Mouse (Mus musculus): ENCODE data around the gene Zfp622. TPM values are rescaled to one million over a fixed set of nuclear protein-coding genes. Genes with fewer than 3 reads are reported as not detected.
"Not testable (repeated sequence)": the region's sequence is repeated elsewhere in the genome, so short reads cannot be mapped to it uniquely, and the experiment has no call there.

Gene Zfp622
- polyA plus RNA-seq, 1 experiment from 2014 or later, result 20.9 TPM

- peaks cover 30% of the 10 kb centered on the region; the same call in 1 of the 2 replicates for H3K36me3 ChIP-seq (ENCODE audit: control insufficient read depth, insufficient read depth, low read length)
- 56% methylated on average over 8 of the region's 8 CpGs for WGBS
- no peak overlapping the region for H3K27ac ChIP-seq (ENCODE audit: low read length)
- no peaks in the 10 kb centered on the region for H3K27me3 ChIP-seq (ENCODE audit: control insufficient read depth, insufficient read depth, low read length)
- H3K4me1 ChIP-seq (ENCODE audit: control insufficient read depth, insufficient read depth, low read length), result no peaks in the 10 kb centered on the region
- ATAC-seq (ENCODE audit: insufficient read depth, low FRiP score), result no peak
- H3K4me3 ChIP-seq (replicated peaks; ENCODE audit: low read length), result no peak overlapping the region
- H3K4me2 ChIP-seq (ENCODE audit: low read depth, low read length), result no peak overlapping the region
- H3K9ac ChIP-seq (ENCODE audit: low read length), result no peak overlapping the region
- no peaks in the 10 kb centered on the region for H3K9me3 ChIP-seq (replicated peaks; ENCODE audit: control insufficient read depth, low read length)
These were observed 9.0 kb downstream of the Zfp622 start for GRCm38 (mm10) chr15:25992992-25993727.

GRCm38 (mm10) chr15:25995521-25995920, 11.4 kb downstream of the Zfp622 start:
- Histone ChIP-seq H3K9me3 (replicated peaks; ENCODE audit: control insufficient read depth, low read length) (no peaks in the 10 kb centered on the region), H3K4me1 (ENCODE audit: control insufficient read depth, insufficient read depth, low read length) (no peaks in the 10 kb centered on the region), H3K36me3 (ENCODE audit: control insufficient read depth, insufficient read depth, low read length) (peaks cover 26% of the 10 kb centered on the region; the same call in 1 of the 2 replicates), H3K9ac (ENCODE audit: low read length) (no peak overlapping the region), H3K4me3 (replicated peaks; ENCODE audit: low read length) (no peak overlapping the region), H3K4me2 (ENCODE audit: low read depth, low read length) (no peak overlapping the region), H3K27ac (ENCODE audit: low read length) (no peak overlapping the region), H3K27me3 (ENCODE audit: control insufficient read depth, insufficient read depth, low read length) (no peaks in the 10 kb centered on the region)
- WGBS, result 43% methylated on average over 2 of the region's 2 CpGs
- no peak for ATAC-seq (ENCODE audit: insufficient read depth, low FRiP score)

GRCm38 (mm10) chr15:25999545-25999944, 15.4 kb downstream of the Zfp622 start:
- not testable (repeated sequence) for H3K9me3 ChIP-seq (replicated peaks; ENCODE audit: control insufficient read depth, low read length); H3K27ac ChIP-seq (ENCODE audit: low read length); ATAC-seq (ENCODE audit: insufficient read depth, low FRiP score); H3K4me1 ChIP-seq (ENCODE audit: control insufficient read depth, insufficient read depth, low read length); H3K36me3 ChIP-seq (ENCODE audit: control insufficient read depth, insufficient read depth, low read length); H3K4me2 ChIP-seq (ENCODE audit: low read depth, low read length); H3K4me3 ChIP-seq (replicated peaks; ENCODE audit: low read length); H3K9ac ChIP-seq (ENCODE audit: low read length); H3K27me3 ChIP-seq (ENCODE audit: control insufficient read depth, insufficient read depth, low read length)
- WGBS, result 80% methylated on average over 5 of the region's 5 CpGs

- 71% methylated on average over 3 of the region's 3 CpGs for WGBS
These were observed 24.5 kb downstream of the Zfp622 start for GRCm38 (mm10) chr15:26008621-26009020.

GRCm38 (mm10) chr15:26012891-26013290, 28.7 kb downstream of the Zfp622 start:
- H3K27me3 ChIP-seq (ENCODE audit: control insufficient read depth, insufficient read depth, low read length), result no peaks in the 10 kb centered on the region; the same call in 1 of the 2 replicates
- WGBS, result 61% methylated on average over 4 of the region's 4 CpGs
- no peak overlapping the region for H3K4me3 ChIP-seq (replicated peaks; ENCODE audit: low read length)
- H3K36me3 ChIP-seq (ENCODE audit: control insufficient read depth, insufficient read depth, low read length), result no peaks in the 10 kb centered on the region
- no peak overlapping the region for H3K9ac ChIP-seq (ENCODE audit: low read length)
- H3K9me3 ChIP-seq (replicated peaks; ENCODE audit: control insufficient read depth, low read length), result no peaks in the 10 kb centered on the region
- H3K4me2 ChIP-seq (ENCODE audit: low read depth, low read length), result no peak overlapping the region
- ATAC-seq (ENCODE audit: insufficient read depth, low FRiP score), result no peak
- H3K4me1 ChIP-seq (ENCODE audit: control insufficient read depth, insufficient read depth, low read length), result no peaks in the 10 kb centered on the region
- H3K27ac ChIP-seq (ENCODE audit: low read length), result no peak overlapping the region

More at GRCm38 (mm10) chr15:26008621-26009020, 24.5 kb downstream of the Zfp622 start:
- Histone ChIP-seq H3K4me1 (ENCODE audit: control insufficient read depth, insufficient read depth, low read length) (no peaks in the 10 kb centered on the region), H3K4me3 (replicated peaks; ENCODE audit: low read length) (no peak overlapping the region), H3K27me3 (ENCODE audit: control insufficient read depth, insufficient read depth, low read length) (no peaks in the 10 kb centered on the region; the same call in 1 of the 2 replicates), H3K9me3 (replicated peaks; ENCODE audit: control insufficient read depth, low read length) (no peaks in the 10 kb centered on the region), H3K9ac (ENCODE audit: low read length) (no peak overlapping the region), H3K27ac (ENCODE audit: low read length) (no peak overlapping the region), H3K36me3 (ENCODE audit: control insufficient read depth, insufficient read depth, low read length) (no peaks in the 10 kb centered on the region), H3K4me2 (ENCODE audit: low read depth, low read length) (no peak overlapping the region)
- ATAC-seq (ENCODE audit: insufficient read depth, low FRiP score), result no peak

- Histone ChIP-seq H3K27ac (ENCODE audit: low read length) (no peak overlapping the region), H3K36me3 (ENCODE audit: control insufficient read depth, insufficient read depth, low read length) (no peaks in the 10 kb centered on the region), H3K4me1 (ENCODE audit: control insufficient read depth, insufficient read depth, low read length) (no peaks in the 10 kb centered on the region), H3K9me3 (replicated peaks; ENCODE audit: control insufficient read depth, low read length) (no peaks in the 10 kb centered on the region), H3K4me2 (ENCODE audit: low read depth, low read length) (no peak overlapping the region), H3K9ac (ENCODE audit: low read length) (no peak overlapping the region), H3K27me3 (ENCODE audit: control insufficient read depth, insufficient read depth, low read length) (no peaks in the 10 kb centered on the region; the same call in 1 of the 2 replicates), H3K4me3 (replicated peaks; ENCODE audit: low read length) (no peak overlapping the region)
- ATAC-seq (ENCODE audit: insufficient read depth, low FRiP score), result no peak
- 23% methylated on average over 14 of the region's 14 CpGs for WGBS
These were observed 32.0 kb downstream of the Zfp622 start for GRCm38 (mm10) chr15:26015979-26016665.

- Histone ChIP-seq H3K9me3 (replicated peaks; ENCODE audit: control insufficient read depth, low read length) (no peaks in the 10 kb centered on the region), H3K9ac (ENCODE audit: low read length) (no peak overlapping the region), H3K27me3 (ENCODE audit: control insufficient read depth, insufficient read depth, low read length) (no peaks in the 10 kb centered on the region), H3K4me3 (replicated peaks; ENCODE audit: low read length) (no peak overlapping the region), H3K36me3 (ENCODE audit: control insufficient read depth, insufficient read depth, low read length) (no peaks in the 10 kb centered on the region), H3K4me1 (ENCODE audit: control insufficient read depth, insufficient read depth, low read length) (no peaks in the 10 kb centered on the region), H3K27ac (ENCODE audit: low read length) (no peak overlapping the region), H3K4me2 (ENCODE audit: low read depth, low read length) (no peak overlapping the region)
- no peak for ATAC-seq (ENCODE audit: insufficient read depth, low FRiP score)
- WGBS, result 84% methylated on average over 8 of the region's 8 CpGs
These were observed 37.6 kb downstream of the Zfp622 start for GRCm38 (mm10) chr15:26021721-26022120.

GRCm38 (mm10) chr15:26022636-26023035, 38.5 kb downstream of the Zfp622 start:
- WGBS, result 86% methylated on average over 5 of the region's 5 CpGs
- Histone ChIP-seq H3K4me1 (ENCODE audit: control insufficient read depth, insufficient read depth, low read length) (no peaks in the 10 kb centered on the region), H3K4me3 (replicated peaks; ENCODE audit: low read length) (no peak overlapping the region), H3K27ac (ENCODE audit: low read length) (no peak overlapping the region), H3K27me3 (ENCODE audit: control insufficient read depth, insufficient read depth, low read length) (no peaks in the 10 kb centered on the region), H3K36me3 (ENCODE audit: control insufficient read depth, insufficient read depth, low read length) (no peaks in the 10 kb centered on the region), H3K4me2 (ENCODE audit: low read depth, low read length) (no peak overlapping the region), H3K9ac (ENCODE audit: low read length) (no peak overlapping the region), H3K9me3 (replicated peaks; ENCODE audit: control insufficient read depth, low read length) (no peaks in the 10 kb centered on the region)
- no peak for ATAC-seq (ENCODE audit: insufficient read depth, low FRiP score)

- Histone ChIP-seq H3K27me3 (ENCODE audit: control insufficient read depth, insufficient read depth, low read length) (no peaks in the 10 kb centered on the region), H3K36me3 (ENCODE audit: control insufficient read depth, insufficient read depth, low read length) (no peaks in the 10 kb centered on the region), H3K9ac (ENCODE audit: low read length) (no peak overlapping the region), H3K27ac (ENCODE audit: low read length) (no peak overlapping the region), H3K4me1 (ENCODE audit: control insufficient read depth, insufficient read depth, low read length) (no peaks in the 10 kb centered on the region), H3K9me3 (replicated peaks; ENCODE audit: control insufficient read depth, low read length) (no peaks in the 10 kb centered on the region), H3K4me2 (ENCODE audit: low read depth, low read length) (no peak overlapping the region), H3K4me3 (replicated peaks; ENCODE audit: low read length) (no peak overlapping the region)
- no peak for ATAC-seq (ENCODE audit: insufficient read depth, low FRiP score)
- WGBS, result 61% methylated on average over 3 of the region's 3 CpGs
These were observed 47.5 kb downstream of the Zfp622 start for GRCm38 (mm10) chr15:26031692-26032091.
